Mouse (Mus musculus): ENCODE measurements around the gene Card9.
A peak's percentile ranks its signal among the peaks of the same experiment; 100 is the strongest.

Card9 gene

GRCm38 (mm10) chr2:26325386-26326181, 35.1 kb downstream of the Card9 start:
- DNase-seq (ENCODE audit: low spot score): peak; percentile 62

GRCm38 (mm10) chr2:26324917-26325316, 35.8 kb downstream of the Card9 start:
- no peak for DNase-seq (ENCODE audit: low spot score)

- no peak for DNase-seq (ENCODE audit: low spot score)
These were observed 37.0 kb downstream of the Card9 start for GRCm38 (mm10) chr2:26323589-26324325.

GRCm38 (mm10) chr2:26320245-26321185, 40.2 kb downstream of the Card9 start:
- DNase-seq (ENCODE audit: low spot score): no peak

GRCm38 (mm10) chr2:26319519-26320244, 41.0 kb downstream of the Card9 start:
- no peak for DNase-seq (ENCODE audit: low spot score)

GRCm38 (mm10) chr2:26319109-26319508, 41.6 kb downstream of the Card9 start:
- no peak for DNase-seq (ENCODE audit: low spot score)

- DNase-seq (ENCODE audit: low spot score): no peak
These were observed 42.6 kb downstream of the Card9 start for GRCm38 (mm10) chr2:26317991-26318672.

- no peak for DNase-seq (ENCODE audit: low spot score)
These were observed 43.3 kb downstream of the Card9 start for GRCm38 (mm10) chr2:26317371-26317770.

GRCm38 (mm10) chr2:26316576-26317246, 44.0 kb downstream of the Card9 start:
- no peak for DNase-seq (ENCODE audit: low spot score)

- peak; percentile 60 for DNase-seq (ENCODE audit: low spot score)
These were observed 44.8 kb downstream of the Card9 start for GRCm38 (mm10) chr2:26315925-26316311.

GRCm38 (mm10) chr2:26315072-26315924, 45.4 kb downstream of the Card9 start, which contains the start of gene Gpsm1:
TSS of gene Gpsm1 (plus strand) at chr2:26315515.
- peak; percentile 86 for DNase-seq (ENCODE audit: low spot score)

GRCm38 (mm10) chr2:26314281-26315071, 46.2 kb downstream of the Card9 start:
- peak; percentile 79 for DNase-seq (ENCODE audit: low spot score)

GRCm38 (mm10) chr2:26313394-26313793, 47.3 kb downstream of the Card9 start:
- DNase-seq (ENCODE audit: low spot score): no peak

GRCm38 (mm10) chr2:26312812-26313211, 47.9 kb downstream of the Card9 start:
- no peak for DNase-seq (ENCODE audit: low spot score)

GRCm38 (mm10) chr2:26311936-26312335, 48.8 kb downstream of the Card9 start:
- no peak for DNase-seq (ENCODE audit: low spot score)

GRCm38 (mm10) chr2:26309739-26310138, 51.0 kb downstream of the Card9 start:
- no peak for DNase-seq (ENCODE audit: low spot score)

GRCm38 (mm10) chr2:26306702-26307101, 54.0 kb downstream of the Card9 start:
- DNase-seq (ENCODE audit: low spot score): no peak

GRCm38 (mm10) chr2:26305555-26305954, 55.2 kb downstream of the Card9 start:
- DNase-seq (ENCODE audit: low spot score): no peak
